ENCODE assay signal across 1 mouse cellular context in the genomic region with DNA sequence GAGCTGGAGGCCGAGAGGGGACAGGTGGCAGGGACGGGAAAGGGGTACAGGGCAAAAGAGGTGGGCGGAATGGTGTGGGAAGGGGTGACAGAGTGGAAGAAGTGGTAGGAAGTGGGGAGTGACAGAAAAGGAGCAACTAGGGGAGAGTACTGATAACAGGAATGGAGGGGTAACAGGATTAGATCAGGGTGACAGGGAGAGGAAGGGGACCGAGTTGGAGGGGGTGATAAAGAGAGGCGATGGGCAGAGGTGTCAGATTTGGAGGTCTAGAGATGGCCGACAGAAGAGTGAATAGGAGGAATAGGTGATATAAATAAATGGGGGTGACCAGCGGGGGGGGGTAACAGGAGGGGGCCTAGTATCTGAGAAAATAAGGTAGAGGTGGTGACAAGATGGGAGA.
A peak's percentile ranks its signal among the peaks of the same experiment; 100 is the strongest.
TF ChIP-seq lines count a peak whose summit lies in the region.

No protein-coding gene starts in this region.

TF ChIP-seq in CH12.LX, 34 proteins besides CTCF, POLR2A, EP300 and RAD21:
- no peak for TF ChIP-seq MAFK (IDR thresholded peaks at IDR 0.05; ENCODE audit: insufficient replicate concordance, low read length)
- TF ChIP-seq MYC (IDR thresholded peaks at IDR 0.05; ENCODE audit: low read depth, low read length), result no peak
- TF ChIP-seq NELFE (IDR thresholded peaks at IDR 0.05; ENCODE audit: low read depth, low read length), result no peak
- 0 out of 2 replicates have a peak, but pooled peaks have one; percentile 15 for TF ChIP-seq SIN3A (IDR thresholded peaks at IDR 0.05; ENCODE audit: low read length)
- no peak for TF ChIP-seq BHLHE40 (IDR thresholded peaks at IDR 0.05; ENCODE audit: low read depth, low read length)
